In the genomic region with DNA sequence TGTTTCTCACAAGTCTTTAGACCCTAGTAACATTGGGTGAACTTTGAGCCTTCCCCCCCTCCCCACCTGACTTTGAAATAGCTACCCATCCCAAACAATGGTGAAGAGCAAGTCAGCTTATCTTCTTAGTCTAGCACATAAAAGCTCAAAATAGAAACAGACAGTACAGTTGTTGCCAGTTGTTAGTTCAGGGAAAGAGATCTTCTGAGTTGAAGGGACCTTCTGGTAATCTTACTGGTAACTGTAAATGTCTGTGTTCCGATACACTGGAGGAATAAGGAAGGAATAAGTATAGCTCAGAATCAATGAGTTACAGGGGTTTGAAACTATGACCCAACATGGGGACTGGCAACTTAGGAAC, we compare ENCODE assay signal across 15 mouse cellular contexts. TPM values are rescaled to one million over a fixed set of nuclear protein-coding genes. Genes with fewer than 3 reads are reported as not detected.
A peak's percentile ranks its signal among the peaks of the same experiment; 100 is the strongest.
DNase-seq lines count a peak whose midpoint lies in the region; ATAC-seq and TF ChIP-seq lines count a peak whose summit lies in the region.
"Had no signal": no experiment of that assay in that cellular context is flagged by ENCODE, and none has a peak within 500 bp of the region (broad histone marks: within the 10 kb centered on the region; RNA-seq: fewer than 3 reads in every experiment).

No protein-coding gene starts in this region.

- no peak for TF ChIP-seq EP300 in liver, postnatal 0 days (IDR thresholded peaks at IDR 0.05; ENCODE audit: low read depth)

- ATAC-seq in kidney, postnatal 0 days (replicated peaks; ENCODE audit: low FRiP score, low read depth): no peak
- no peak for ATAC-seq in intestine, embryonic 14.5 days (replicated peaks; ENCODE audit: low FRiP score, low TSS enrichment, low read depth)
- no peak for ATAC-seq in liver, postnatal 0 days
- no peak for ATAC-seq in erythroblast, adult 5-6 weeks (replicated peaks; ENCODE audit: low FRiP score, poor library complexity, severe bottlenecking)

- H3K27me3 ChIP-seq in kidney, postnatal 0 days (ENCODE audit: insufficient read depth, low read length): no peaks in the 10 kb centered on the region
- no peaks in the 10 kb centered on the region for H3K27me3 ChIP-seq in intestine, embryonic 14.5 days (replicated peaks; ENCODE audit: control insufficient read depth, insufficient read depth, low read length)
- H3K27me3 ChIP-seq in liver, postnatal 0 days (ENCODE audit: insufficient read depth, low read length): no peaks in the 10 kb centered on the region
- H3K27me3 ChIP-seq: midbrain, embryonic 12.5 days had no signal

- peaks cover 23% of the 10 kb centered on the region for H3K36me3 ChIP-seq in kidney, postnatal 0 days (ENCODE audit: insufficient read depth, low read length)
- peaks cover 48% of the 10 kb centered on the region for H3K36me3 ChIP-seq in intestine, embryonic 14.5 days (ENCODE audit: control insufficient read depth, insufficient read depth, low read length)
- peaks cover 35% of the 10 kb centered on the region for H3K36me3 ChIP-seq in liver, postnatal 0 days (replicated peaks; ENCODE audit: insufficient read depth, low read length)

- DNase-seq in kidney, postnatal 0 days (ENCODE audit: low spot score): no peak
- DNase-seq in kidney, adult 9 months: no peak
- no peak for DNase-seq in intestine, embryonic 14.5 days (ENCODE audit: low spot score)
- DNase-seq in liver, postnatal 0 days: no peak
- DNase-seq in T-cell, adult 2 months (ENCODE audit: low spot score): no peak
- DNase-seq: adrenal gland, adult 2 months; cerebellum, adult 18-20 months; kidney, adult 18-20 months; layer of hippocampus, postnatal 36 days had no signal

- no peak overlapping the region for H3K9ac ChIP-seq in kidney, postnatal 0 days (ENCODE audit: low read depth, low read length)
- no peak overlapping the region for H3K9ac ChIP-seq in intestine, embryonic 14.5 days (ENCODE audit: low read length)
- H3K9ac ChIP-seq in liver, postnatal 0 days (replicated peaks): no peak overlapping the region; the same call in 1 of the 2 replicates
- H3K9ac ChIP-seq: midbrain, embryonic 12.5 days had no signal

- H3K9me3 ChIP-seq in kidney, postnatal 0 days (replicated peaks; ENCODE audit: low read length): no peaks in the 10 kb centered on the region
- H3K9me3 ChIP-seq in intestine, embryonic 14.5 days (ENCODE audit: control insufficient read depth, low read length): no peaks in the 10 kb centered on the region
- no peaks in the 10 kb centered on the region for H3K9me3 ChIP-seq in liver, postnatal 0 days (ENCODE audit: low read length)
- H3K9me3 ChIP-seq: midbrain, embryonic 12.5 days had no signal

- no peak overlapping the region for H3K4me3 ChIP-seq in kidney, postnatal 0 days (replicated peaks; ENCODE audit: low read depth, low read length)
- peak overlapping the region; percentile 84; the same call in 1 of the 2 replicates for H3K4me3 ChIP-seq in brown adipose tissue, adult 24 weeks (ENCODE audit: insufficient read depth, low read depth, low read length)
- H3K4me3 ChIP-seq in intestine, embryonic 14.5 days (ENCODE audit: low read depth, low read length): no peak overlapping the region
- H3K4me3 ChIP-seq in liver, postnatal 0 days (ENCODE audit: low read depth, low read length): peak overlapping the region; percentile 87
- H3K4me3 ChIP-seq: erythroblast, embryonic 14.5 days; midbrain, embryonic 12.5 days had no signal

- peaks cover 38% of the 10 kb centered on the region for H3K4me1 ChIP-seq in kidney, postnatal 0 days (replicated peaks; ENCODE audit: insufficient read depth, low read length)
- peaks cover 20% of the 10 kb centered on the region for H3K4me1 ChIP-seq in brown adipose tissue, adult 24 weeks (ENCODE audit: control insufficient read depth, insufficient read depth, insufficient read length, low read length)
- H3K4me1 ChIP-seq in intestine, embryonic 14.5 days (replicated peaks; ENCODE audit: control insufficient read depth, insufficient read depth, low read length): peaks cover 47% of the 10 kb centered on the region
- peaks cover 36% of the 10 kb centered on the region for H3K4me1 ChIP-seq in liver, postnatal 0 days (ENCODE audit: insufficient read depth)

- TF ChIP-seq CTCF in kidney, postnatal 0 days (IDR thresholded peaks at IDR 0.05; ENCODE audit: low read depth): no peak
- no peak for TF ChIP-seq CTCF in liver, postnatal 0 days (IDR thresholded peaks at IDR 0.05; ENCODE audit: low read depth)

- no peak overlapping the region; the same call in 1 of the 2 replicates for H3K27ac ChIP-seq in kidney, postnatal 0 days
- H3K27ac ChIP-seq in brown adipose tissue, adult 24 weeks (replicated peaks; ENCODE audit: low read depth, low read length): peak overlapping the region; percentile 92; the same call in 1 of the 2 replicates
- no peak overlapping the region for H3K27ac ChIP-seq in intestine, embryonic 14.5 days (ENCODE audit: low read depth)
- H3K27ac ChIP-seq in liver, postnatal 0 days (ENCODE audit: low read depth): peak overlapping the region; percentile 66
- H3K27ac ChIP-seq: midbrain, embryonic 12.5 days had no signal

- WGBS in kidney, postnatal 0 days: 85% methylated on average over 1 of the region's 1 CpGs
- WGBS in intestine, embryonic 14.5 days: 100% methylated on average over 1 of the region's 1 CpGs
- WGBS in liver, postnatal 0 days (ENCODE audit: insufficient replicate concordance): 49% methylated on average over 1 of the region's 1 CpGs

- H3K4me2 ChIP-seq in kidney, postnatal 0 days (ENCODE audit: low read length): peak overlapping the region; percentile 85
- H3K4me2 ChIP-seq in intestine, embryonic 14.5 days (ENCODE audit: low read length): peak overlapping the region; percentile 90
- H3K4me2 ChIP-seq in liver, postnatal 0 days (ENCODE audit: low read depth, low read length): peak overlapping the region; percentile 89
- H3K4me2 ChIP-seq: midbrain, embryonic 12.5 days had no signal

RNA-seq across cellular contexts. Expression of a gene that starts 3.0 kb away (rescaled TPM):
- 92.9 and 103 TPM in 2 replicates for polyA plus RNA-seq in kidney, postnatal 0 days (2015; fragmentation: Nextera tagmentation; extraction: Ambion mirVana)
- 16.2 and 22.0 TPM in 2 replicates for polyA plus RNA-seq in brown adipose tissue, adult 24 weeks (2012; ENCODE audit: insufficient read depth, insufficient read length, missing spikeins)
- polyA plus RNA-seq in intestine, embryonic 14.5 days (2014; fragmentation: Nextera tagmentation; extraction: Ambion mirVana): 112 and 115 TPM in 2 replicates
- 55.3 and 57.8 TPM in 2 replicates for polyA plus RNA-seq in liver, postnatal 0 days (2015; fragmentation: Nextera tagmentation; extraction: Ambion mirVana)
- total RNA-seq in erythroblast, adult 5-6 weeks (2015; ENCODE audit: low replicate concordance): 74.0 and 87.0 TPM in 2 replicates
- 7.7 and 14.1 TPM in 2 replicates for total RNA-seq in erythroblast, adult 5-6 weeks (2017; ENCODE audit: low replicate concordance)

RNA-seq across cellular contexts. Expression of a gene that starts 20.6 kb away (rescaled TPM):
- 6.6 and 6.9 TPM in 2 replicates for polyA plus RNA-seq in kidney, postnatal 0 days (2015; fragmentation: Nextera tagmentation; extraction: Ambion mirVana)
- polyA plus RNA-seq in brown adipose tissue, adult 24 weeks (2012; ENCODE audit: insufficient read depth, insufficient read length, missing spikeins): not detected in 2 replicates
- 2.5 and 2.6 TPM in 2 replicates for polyA plus RNA-seq in intestine, embryonic 14.5 days (2014; fragmentation: Nextera tagmentation; extraction: Ambion mirVana)
- polyA plus RNA-seq in liver, postnatal 0 days (2015; fragmentation: Nextera tagmentation; extraction: Ambion mirVana): 16.8 and 18.7 TPM in 2 replicates
- not detected in 2 replicates for total RNA-seq in erythroblast, adult 5-6 weeks (2015; ENCODE audit: low replicate concordance)
- total RNA-seq in erythroblast, adult 5-6 weeks (2017; ENCODE audit: low replicate concordance): not detected in 2 replicates

RNA-seq across cellular contexts. Expression of a gene that starts 28.0 kb away (rescaled TPM):
- 0.05 TPM in 1 of 2 replicates, not detected in the other for polyA plus RNA-seq in kidney, postnatal 0 days (2015; fragmentation: Nextera tagmentation; extraction: Ambion mirVana)
- not detected in 2 replicates for polyA plus RNA-seq in brown adipose tissue, adult 24 weeks (2012; ENCODE audit: insufficient read depth, insufficient read length, missing spikeins)
- polyA plus RNA-seq in intestine, embryonic 14.5 days (2014; fragmentation: Nextera tagmentation; extraction: Ambion mirVana): 0.30 and 0.32 TPM in 2 replicates
- polyA plus RNA-seq in liver, postnatal 0 days (2015; fragmentation: Nextera tagmentation; extraction: Ambion mirVana): not detected in 2 replicates
- not detected in 2 replicates for total RNA-seq in erythroblast, adult 5-6 weeks (2015; ENCODE audit: low replicate concordance)
- total RNA-seq in erythroblast, adult 5-6 weeks (2017; ENCODE audit: low replicate concordance): not detected in 2 replicates
- polyA plus RNA-seq: erythroblast, embryonic 14.5 days had no signal

RNA-seq across cellular contexts. Expression of a gene that starts 47.6 kb away (rescaled TPM):
- polyA plus RNA-seq in kidney, postnatal 0 days (2015; fragmentation: Nextera tagmentation; extraction: Ambion mirVana): not detected in 2 replicates
- not detected in 2 replicates for polyA plus RNA-seq in brown adipose tissue, adult 24 weeks (2012; ENCODE audit: insufficient read depth, insufficient read length, missing spikeins)
- polyA plus RNA-seq in intestine, embryonic 14.5 days (2014; fragmentation: Nextera tagmentation; extraction: Ambion mirVana): not detected in 2 replicates
- not detected in 2 replicates for polyA plus RNA-seq in liver, postnatal 0 days (2015; fragmentation: Nextera tagmentation; extraction: Ambion mirVana)
- total RNA-seq in erythroblast, adult 5-6 weeks (2015; ENCODE audit: low replicate concordance): not detected in 2 replicates
- not detected in 2 replicates for total RNA-seq in erythroblast, adult 5-6 weeks (2017; ENCODE audit: low replicate concordance)
- total RNA-seq: ES-E14; gastrocnemius, adult 18-20 months had no signal
- polyA plus RNA-seq: erythroblast, embryonic 14.5 days; midbrain, embryonic 12.5 days had no signal

RNA-seq across cellular contexts. Expression of a gene that starts 52.8 kb away (rescaled TPM):
- polyA plus RNA-seq in kidney, postnatal 0 days (2015; fragmentation: Nextera tagmentation; extraction: Ambion mirVana): not detected in 2 replicates
- not detected in 2 replicates for polyA plus RNA-seq in brown adipose tissue, adult 24 weeks (2012; ENCODE audit: insufficient read depth, insufficient read length, missing spikeins)
- polyA plus RNA-seq in intestine, embryonic 14.5 days (2014; fragmentation: Nextera tagmentation; extraction: Ambion mirVana): 0.16 TPM in 1 of 2 replicates, not detected in the other
- not detected in 2 replicates for polyA plus RNA-seq in liver, postnatal 0 days (2015; fragmentation: Nextera tagmentation; extraction: Ambion mirVana)
- total RNA-seq in erythroblast, adult 5-6 weeks (2015; ENCODE audit: low replicate concordance): not detected in 2 replicates
- total RNA-seq in erythroblast, adult 5-6 weeks (2017; ENCODE audit: low replicate concordance): not detected in 2 replicates
- total RNA-seq: ES-E14; gastrocnemius, adult 18-20 months; layer of hippocampus, postnatal 36 days had no signal
- polyA plus RNA-seq: adrenal gland, adult 2 months; erythroblast, embryonic 14.5 days; midbrain, embryonic 12.5 days had no signal

Comparison
In these comparisons a context has a peak if more than half of its experiments do, and no peak if none do; other contexts are left out.
1. H3K27ac ChIP-seq: peak in brown adipose tissue, adult 24 weeks (single experiment) and liver, postnatal 0 days (single experiment); none in kidney, postnatal 0 days (single experiment) and intestine, embryonic 14.5 days (single experiment).
2. H3K4me3 ChIP-seq: peak in brown adipose tissue, adult 24 weeks (single experiment) and liver, postnatal 0 days (single experiment); none in kidney, postnatal 0 days (single experiment) and intestine, embryonic 14.5 days (single experiment).
3. Peak in every context shown above with its lines, with median percentiles within 50 percentile points of each other: H3K4me2 ChIP-seq.